Mouse (Mus musculus) adrenal gland, adult 2 months (tissue): ENCODE data around the gene Extl2. TPM values are rescaled to one million over a fixed set of nuclear protein-coding genes. Genes with fewer than 3 reads are reported as not detected.

Experiments
- microRNA-seq, 2 experiments: library from miRNA; unstranded; fragments of <30 nt; microRNA quantifications; one replicate each; pipeline ENCODE4 v1.2.0; 2021
- polyA plus RNA-seq: library from polyadenylated mRNA; depleted of rRNA; stranded (reverse); fragments of >200 nt; gene quantifications from 2 replicates; pipeline ENCODE4 v1.2.3, GENCODE M21; 2012; rRNA removed
- total RNA-seq, 2 experiments: library from RNA; stranded (reverse); gene quantifications; 2 replicates each; pipeline ENCODE4 v1.2.3; 2021

The Extl2 gene
- total and polyA plus RNA-seq, 3 experiments = 16.3 to 34.7 (median 22.7) TPM

Small RNA genes lying within 50 kb of the gene (microRNA-seq; reads per million reads assigned to microRNA genes)
- 0 reads per million in 2 experiments for gene Mir669n

Other genes with a start within 250 kb of the Extl2 start
- 10 to 100 TPM; 16.8 to 18.9 TPM for gene Dph5, start 119.6 kb upstream of the Extl2 start, total RNA-seq
- gene Dph5, start 119.6 kb upstream of the Extl2 start, polyA plus RNA-seq = 1.3 and 2.1 TPM in 2 replicates
- gene Slc30a7, start 56 bp upstream of the Extl2 start, total RNA-seq = 10 to 100 TPM; 26.8 to 34.5 TPM
- 5.9 and 7.3 TPM in 2 replicates for gene Slc30a7, start 56 bp upstream of the Extl2 start, polyA plus RNA-seq
- gene Vcam1, start 122.2 kb downstream of the Extl2 start, total RNA-seq = 10 to 100 TPM; 15.9 to 19.3 TPM
- 0.94 and 2.2 TPM in 2 replicates for gene Vcam1, start 122.2 kb downstream of the Extl2 start, polyA plus RNA-seq
- gene Gpr88, start 246.0 kb downstream of the Extl2 start, total RNA-seq = under 1 TPM; 0.52 to 0.83 TPM
- 1.9 and 3.1 TPM in 2 replicates for gene Gpr88, start 246.0 kb downstream of the Extl2 start, polyA plus RNA-seq